Mouse (Mus musculus): ENCODE measurements around the gene Dysf. TPM values are rescaled to one million over a fixed set of nuclear protein-coding genes. Genes with fewer than 3 reads are reported as not detected.

Dysf gene
- total RNA-seq, 1 experiment from 2014 or later = not detected

- no peak for ATAC-seq (replicated peaks; ENCODE audit: insufficient number of reproducible peaks, low FRiP score, low TSS enrichment, poor library complexity, severe bottlenecking)
Measured at GRCm38 (mm10) chr6:84209736-84210434, 201.5 kb downstream of the Dysf start.

- no peak for ATAC-seq (replicated peaks; ENCODE audit: insufficient number of reproducible peaks, low FRiP score, low TSS enrichment, poor library complexity, severe bottlenecking)
Measured at GRCm38 (mm10) chr6:84211473-84211872, 203.1 kb downstream of the Dysf start.

GRCm38 (mm10) chr6:84213101-84213500 lies 204.7 kb downstream of the Dysf start:
- ATAC-seq (replicated peaks; ENCODE audit: insufficient number of reproducible peaks, low FRiP score, low TSS enrichment, poor library complexity, severe bottlenecking) = no peak

DNA sequence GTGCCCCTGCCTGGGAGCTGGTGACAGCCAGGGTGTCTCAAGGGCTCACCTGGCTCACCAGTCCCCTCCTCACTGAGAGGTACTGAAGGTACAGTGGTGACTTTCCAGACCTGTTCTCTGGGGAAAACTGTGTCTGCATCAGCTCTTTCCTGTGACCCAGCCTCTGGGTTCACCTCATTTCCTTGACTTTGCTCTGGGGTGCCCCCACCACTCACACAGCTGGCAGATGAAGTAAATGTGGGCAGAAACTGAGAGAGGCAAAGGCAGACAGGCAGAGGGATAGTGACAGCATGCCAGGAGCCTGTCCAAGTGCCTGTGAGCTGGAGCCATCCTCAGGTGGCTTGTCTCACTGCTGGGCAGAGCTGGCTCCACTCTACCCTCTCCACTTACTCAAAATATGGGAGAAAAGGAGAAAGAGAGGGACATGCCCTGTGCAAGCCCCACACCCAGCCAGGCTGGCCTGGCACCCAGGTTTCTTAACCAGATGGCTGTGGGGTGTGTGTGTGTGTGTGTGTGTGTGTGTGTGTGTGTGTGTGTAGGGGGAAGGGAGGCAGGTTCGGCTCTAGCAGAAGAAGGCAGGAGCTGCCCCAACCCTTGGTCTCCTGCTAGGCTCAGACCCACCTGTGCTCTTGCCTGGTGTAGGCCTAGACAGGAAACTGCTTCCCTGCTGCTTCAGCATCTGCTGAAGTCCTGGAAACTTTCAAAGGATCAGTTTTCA lies 209.0 kb downstream of the Dysf start:
- ATAC-seq (replicated peaks; ENCODE audit: insufficient number of reproducible peaks, low FRiP score, low TSS enrichment, poor library complexity, severe bottlenecking) = no peak

DNA sequence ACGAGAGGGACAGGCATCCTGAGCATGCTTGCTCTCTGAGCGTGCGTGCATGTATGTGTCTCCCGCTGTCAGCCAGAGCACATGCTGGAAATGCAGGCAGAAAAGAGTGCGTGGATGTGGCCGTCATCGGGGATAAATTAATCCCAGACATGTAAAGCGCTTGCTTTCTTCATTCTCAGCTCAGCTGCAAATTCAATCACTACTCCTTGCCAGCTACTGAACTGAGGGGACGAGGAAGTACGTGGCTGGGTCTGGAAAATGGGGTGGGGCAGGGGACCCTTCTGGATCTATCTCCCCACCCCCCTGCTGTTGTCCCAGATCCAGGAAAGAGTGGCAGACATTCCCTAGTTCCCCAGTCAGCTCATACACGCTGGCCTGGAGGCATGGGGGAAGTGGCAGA lies 210.7 kb downstream of the Dysf start:
- no peak for ATAC-seq (replicated peaks; ENCODE audit: insufficient number of reproducible peaks, low FRiP score, low TSS enrichment, poor library complexity, severe bottlenecking)

DNA sequence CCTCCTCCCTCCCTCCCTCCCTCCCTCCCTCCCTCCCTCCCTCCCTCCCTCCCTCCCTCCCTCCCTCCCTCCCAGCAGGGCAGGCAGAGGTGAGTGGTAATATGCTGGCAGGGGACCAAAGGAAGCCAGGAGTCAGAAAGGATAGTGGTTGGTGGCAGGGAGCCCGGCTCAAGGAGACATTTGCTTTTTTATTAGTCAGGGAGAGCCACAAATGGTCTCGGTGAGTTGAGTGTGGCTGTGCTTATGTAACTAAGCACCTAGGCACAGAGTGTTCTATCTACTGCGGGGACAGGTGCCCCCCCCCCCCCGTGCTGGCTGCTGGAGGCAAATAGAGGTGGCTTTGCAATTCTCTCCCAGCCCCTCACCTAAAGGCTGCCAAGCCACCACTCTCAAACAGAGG lies 216.5 kb downstream of the Dysf start:
- no peak for ATAC-seq (replicated peaks; ENCODE audit: insufficient number of reproducible peaks, low FRiP score, low TSS enrichment, poor library complexity, severe bottlenecking)

DNA sequence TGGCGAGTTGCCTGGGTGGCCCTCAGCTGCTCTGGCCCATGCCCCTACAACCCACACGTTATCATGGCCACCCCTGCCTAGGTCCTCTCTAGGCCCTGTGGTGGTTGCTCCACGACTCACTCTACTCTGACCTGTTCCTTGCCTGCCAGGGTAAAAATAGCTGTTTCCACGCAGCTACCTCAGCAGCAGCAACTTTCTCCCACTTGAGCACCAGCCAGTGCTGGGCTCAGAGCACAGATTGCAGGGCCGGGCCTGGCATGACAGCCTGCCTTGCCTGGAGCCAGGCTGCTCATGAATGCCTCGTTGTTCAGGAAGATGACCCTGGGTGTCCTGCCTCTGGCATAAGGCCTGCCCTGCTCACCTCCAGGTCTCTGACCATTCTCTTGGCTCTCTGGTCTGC lies 217.2 kb downstream of the Dysf start:
- no peak for ATAC-seq (replicated peaks; ENCODE audit: insufficient number of reproducible peaks, low FRiP score, low TSS enrichment, poor library complexity, severe bottlenecking)

DNA sequence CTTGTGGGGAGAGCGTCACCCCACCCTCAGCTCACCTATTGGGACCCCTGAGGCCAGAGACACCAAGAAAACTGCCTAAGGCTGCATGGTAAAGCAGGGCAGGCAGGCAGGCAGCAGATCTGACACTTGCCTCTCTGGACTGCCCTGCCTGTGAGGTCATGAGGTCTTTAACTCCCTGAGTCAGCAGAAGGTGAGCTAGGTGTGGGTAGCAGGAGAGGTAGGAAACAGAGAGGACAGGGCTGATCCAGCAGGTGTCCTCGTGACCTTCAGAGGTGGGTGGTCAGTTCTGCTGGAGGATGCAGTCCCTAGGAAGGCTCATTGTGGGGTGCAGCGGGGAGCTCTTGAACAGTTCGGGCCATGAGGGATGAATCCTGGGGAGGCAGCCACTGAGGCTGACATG lies 219.8 kb downstream of the Dysf start:
- ATAC-seq (replicated peaks; ENCODE audit: insufficient number of reproducible peaks, low FRiP score, low TSS enrichment, poor library complexity, severe bottlenecking) = no peak

- no peak for ATAC-seq (replicated peaks; ENCODE audit: insufficient number of reproducible peaks, low FRiP score, low TSS enrichment, poor library complexity, severe bottlenecking)
Measured at GRCm38 (mm10) chr6:84228786-84229185, 220.4 kb downstream of the Dysf start.

DNA sequence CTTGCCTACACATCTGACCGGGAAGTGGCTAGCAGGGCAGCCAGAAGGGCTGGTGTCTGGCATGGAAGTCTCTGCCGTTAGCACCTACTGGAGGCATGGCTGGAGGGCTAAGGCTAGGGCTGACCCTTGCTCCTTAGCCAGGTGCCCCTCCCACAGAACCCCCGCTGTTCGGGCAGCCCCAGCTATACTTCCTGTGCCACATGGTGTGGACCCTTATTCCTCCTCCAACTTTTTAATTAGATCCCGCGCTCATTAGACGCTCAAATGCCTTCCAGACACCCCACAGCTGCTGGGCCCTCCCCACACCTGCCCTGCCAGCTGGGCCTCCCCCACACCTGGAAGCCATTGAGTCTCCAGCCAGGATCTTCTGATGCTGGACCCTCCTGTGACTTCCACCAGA lies 221.3 kb downstream of the Dysf start:
- ATAC-seq (replicated peaks; ENCODE audit: insufficient number of reproducible peaks, low FRiP score, low TSS enrichment, poor library complexity, severe bottlenecking) = no peak

GRCm38 (mm10) chr6:84231108-84231507 lies 222.7 kb downstream of the Dysf start:
- ATAC-seq (replicated peaks; ENCODE audit: insufficient number of reproducible peaks, low FRiP score, low TSS enrichment, poor library complexity, severe bottlenecking) = no peak

- no peak for ATAC-seq (replicated peaks; ENCODE audit: insufficient number of reproducible peaks, low FRiP score, low TSS enrichment, poor library complexity, severe bottlenecking)
Measured at GRCm38 (mm10) chr6:84232063-84232760, 223.8 kb downstream of the Dysf start.

DNA sequence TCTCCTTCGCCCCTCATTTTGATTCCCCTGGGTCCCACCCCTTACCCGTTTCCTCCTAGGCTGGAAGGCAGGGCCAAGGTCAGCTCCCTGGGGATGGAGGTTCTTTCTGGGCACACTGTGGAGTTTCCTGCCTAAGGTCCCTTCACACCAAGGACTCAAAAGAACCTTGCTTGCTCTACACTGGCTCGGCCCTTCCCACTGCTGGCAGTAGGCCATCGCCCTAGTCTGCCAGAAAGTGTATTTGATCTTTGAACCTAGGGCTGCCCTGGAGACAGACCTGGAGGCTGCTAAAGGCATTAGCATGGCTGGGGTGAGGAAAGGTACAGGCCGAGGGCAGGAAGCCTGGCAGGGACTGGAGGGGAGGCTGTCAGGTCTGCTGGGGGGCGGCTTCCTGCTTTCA lies 225.4 kb downstream of the Dysf start:
- ATAC-seq (replicated peaks; ENCODE audit: insufficient number of reproducible peaks, low FRiP score, low TSS enrichment, poor library complexity, severe bottlenecking) = no peak

- ATAC-seq (replicated peaks; ENCODE audit: insufficient number of reproducible peaks, low FRiP score, low TSS enrichment, poor library complexity, severe bottlenecking) = no peak
Measured at GRCm38 (mm10) chr6:84235365-84235764, 227.0 kb downstream of the Dysf start.

DNA sequence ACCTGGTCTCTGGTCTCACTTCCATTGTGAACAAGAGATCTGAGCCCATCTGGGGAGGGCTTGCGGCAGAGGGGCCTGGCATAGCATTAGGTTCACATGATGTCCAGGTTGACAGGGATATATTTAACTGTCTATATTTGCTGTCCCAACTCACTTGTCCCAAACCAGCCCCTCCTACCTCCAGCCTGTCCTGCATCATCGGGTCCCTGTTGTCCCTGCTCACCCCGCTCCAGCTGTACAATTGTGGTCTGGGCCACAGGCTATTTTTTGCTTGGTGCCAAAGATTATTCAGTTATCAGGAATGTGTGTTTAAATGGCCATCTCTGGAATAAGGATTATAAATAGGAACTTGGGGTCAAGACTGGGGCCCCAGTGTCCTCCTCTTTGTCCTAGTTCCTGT lies 235.0 kb downstream of the Dysf start:
- ATAC-seq (replicated peaks; ENCODE audit: insufficient number of reproducible peaks, low FRiP score, low TSS enrichment, poor library complexity, severe bottlenecking) = no peak

- no peak for ATAC-seq (replicated peaks; ENCODE audit: insufficient number of reproducible peaks, low FRiP score, low TSS enrichment, poor library complexity, severe bottlenecking)
Measured at GRCm38 (mm10) chr6:84246101-84246760, 237.8 kb downstream of the Dysf start.

DNA sequence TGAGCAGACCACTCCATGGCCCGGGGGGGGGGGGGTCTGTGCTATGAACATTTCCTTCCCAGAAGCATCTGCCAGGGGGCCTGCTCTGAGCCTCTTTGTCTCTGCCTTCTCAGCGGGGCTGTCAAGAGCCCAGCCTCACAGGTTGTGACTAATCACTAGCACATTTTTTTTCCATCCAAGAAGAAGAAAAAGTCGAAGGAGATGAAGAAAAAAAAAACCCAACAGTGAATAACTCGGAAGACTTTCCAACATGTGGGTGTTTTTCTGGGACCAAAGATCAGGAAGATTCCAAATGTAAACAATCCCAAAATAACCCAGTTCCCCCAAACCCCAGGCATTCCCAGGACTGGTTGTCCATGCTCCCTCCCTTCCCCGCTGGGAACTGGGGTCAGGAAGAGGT lies 238.6 kb downstream of the Dysf start:
- ATAC-seq (replicated peaks; ENCODE audit: insufficient number of reproducible peaks, low FRiP score, low TSS enrichment, poor library complexity, severe bottlenecking) = no peak
